Mouse (Mus musculus) bone marrow macrophage, adult 2 months (primary cell): ENCODE results near the gene Med14.

Experiments
- CTCF ChIP-seq: IDR thresholded peaks from 2 replicates; pipeline ENCODE4 v1.5.1; 2012; ENCODE audit warnings: low read depth, mild to moderate bottlenecking, low read length, moderate library complexity
- POLR2A ChIP-seq: IDR thresholded peaks from 2 replicates; pipeline ENCODE4 v1.6.1; 2012; ENCODE audit warnings: mild to moderate bottlenecking, low read depth, low read length, borderline replicate concordance

DNA sequence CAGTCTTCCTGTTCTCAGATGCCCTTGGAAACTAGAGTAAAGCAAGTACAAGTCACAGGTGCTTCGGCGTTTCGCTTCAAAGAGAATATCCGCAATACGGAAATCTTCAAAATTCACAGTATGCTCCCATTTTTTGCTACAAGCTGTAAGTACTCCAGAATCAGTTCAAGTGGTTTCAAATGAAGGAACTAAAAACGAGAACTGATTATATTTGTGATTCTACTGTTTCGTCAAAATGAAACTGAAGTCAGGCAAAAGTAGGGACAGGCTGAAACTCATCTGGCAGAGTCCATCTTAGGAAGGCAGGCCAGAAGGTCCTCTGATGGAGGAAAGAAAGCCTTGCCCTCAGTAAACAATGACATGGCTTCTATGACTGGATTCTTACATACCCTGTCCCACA is 48.1 kb downstream of the Med14 start:
- no peak for TF ChIP-seq POLR2A
- TF ChIP-seq CTCF = no peak
